25 mouse cellular contexts compared by ENCODE assay signal in the genomic region with DNA sequence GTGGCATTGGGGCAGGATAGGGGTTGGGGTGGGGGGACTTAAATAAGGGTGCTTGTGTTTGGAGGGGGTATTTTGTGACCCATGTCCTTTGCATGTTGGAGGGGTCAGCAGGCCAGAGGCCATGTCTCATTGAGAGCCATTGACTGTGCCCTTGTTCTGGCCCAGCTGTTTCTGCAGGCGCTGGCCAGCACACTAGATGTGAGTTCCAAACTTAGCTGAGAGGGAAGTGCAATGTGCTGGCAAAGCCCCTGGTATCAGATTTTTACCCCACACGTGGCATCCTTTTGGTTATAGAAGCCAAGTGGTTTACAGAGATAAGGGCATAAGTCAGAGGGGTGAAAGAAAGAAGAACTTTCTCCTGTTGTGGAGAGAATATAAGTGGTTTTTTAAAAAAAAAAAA.
DNase-seq lines count a peak whose midpoint lies in the region; ATAC-seq and TF ChIP-seq lines count a peak whose summit lies in the region.
"Had no signal": no experiment of that assay in that cellular context is flagged by ENCODE, and none has a peak within 500 bp of the region (broad histone marks: within the 10 kb centered on the region; RNA-seq: fewer than 3 reads in every experiment).

No protein-coding gene starts in this region.

- no peaks in the 10 kb centered on the region for H3K9me3 ChIP-seq in midbrain, embryonic 11.5 days (ENCODE audit: control insufficient read depth, low read length)
- H3K9me3 ChIP-seq in midbrain, embryonic 16.5 days (replicated peaks; ENCODE audit: control insufficient read depth, low read length, poor library complexity, severe bottlenecking), result no peaks in the 10 kb centered on the region
- H3K9me3 ChIP-seq: embryonic facial prominence, embryonic 15.5 days; heart, embryonic 15.5 days; intestine, embryonic 15.5 days; stomach, embryonic 15.5 days had no signal

- no peaks in the 10 kb centered on the region for H3K79me2 ChIP-seq in myocyte (ENCODE audit: control insufficient read depth, insufficient read depth)

- peaks cover 15% of the 10 kb centered on the region for H3K4me1 ChIP-seq in midbrain, embryonic 11.5 days (ENCODE audit: control insufficient read depth, insufficient read depth, low read length)
- peaks cover 15% of the 10 kb centered on the region for H3K4me1 ChIP-seq in midbrain, embryonic 16.5 days (ENCODE audit: control insufficient read depth, insufficient read depth, low read length)
- H3K4me1 ChIP-seq in lung, adult 2 months (ENCODE audit: control insufficient read depth, insufficient read depth, low read length), result no peaks in the 10 kb centered on the region
- H3K4me1 ChIP-seq: stomach, embryonic 15.5 days had no signal

- H3K4me3 ChIP-seq in midbrain, embryonic 11.5 days (ENCODE audit: low read depth, low read length), result no peak overlapping the region
- no peak overlapping the region for H3K4me3 ChIP-seq in midbrain, embryonic 16.5 days (ENCODE audit: low read depth, low read length)
- no peak overlapping the region for H3K4me3 ChIP-seq in myocyte
- H3K4me3 ChIP-seq in lung, adult 2 months (replicated peaks; ENCODE audit: extremely low read depth, low read depth, low read length), result no peak overlapping the region
- H3K4me3 ChIP-seq: embryonic facial prominence, embryonic 15.5 days; heart, adult 2 months; heart, embryonic 15.5 days; intestine, embryonic 15.5 days; left cerebral cortex, adult 2 months; stomach, embryonic 15.5 days had no signal

- no peaks in the 10 kb centered on the region for H3K27me3 ChIP-seq in midbrain, embryonic 11.5 days (ENCODE audit: control insufficient read depth, insufficient read depth, low read length)
- H3K27me3 ChIP-seq in midbrain, embryonic 16.5 days (ENCODE audit: control insufficient read depth, insufficient read depth, low read depth, low read length), result no peaks in the 10 kb centered on the region
- no peaks in the 10 kb centered on the region for H3K27me3 ChIP-seq in myocyte (ENCODE audit: control insufficient read depth, insufficient read depth, insufficient read length)
- H3K27me3 ChIP-seq: CH12.LX; embryonic facial prominence, embryonic 15.5 days; heart, embryonic 15.5 days; intestine, embryonic 15.5 days; stomach, embryonic 15.5 days had no signal

- 59% methylated on average over 2 of the region's 2 CpGs for WGBS in midbrain, embryonic 11.5 days
- WGBS in midbrain, embryonic 16.5 days, result 67% methylated on average over 2 of the region's 2 CpGs
- WGBS in lung, adult 2 months, result 28% methylated on average over 2 of the region's 2 CpGs

- DNase-seq in heart, adult 11 months, result peak; percentile 85
- no peak for DNase-seq in heart, adult 8-10 months (ENCODE audit: low spot score)
- peak; percentile 65 for DNase-seq in midbrain, embryonic 11.5 days (ENCODE audit: low spot score, missing footprints)
- DNase-seq in c-Kit-positive CD71-negative TER-119-negative erythroid progenitor cells, embryonic 14.5 days (ENCODE audit: low read depth), result peak; percentile 10
- DNase-seq in left cerebral cortex, postnatal 14 days (ENCODE audit: low spot score in 2 of 2), result no peak
- DNase-seq in lung, adult 2 months, result no peak
- DNase-seq: B cell, adult 2 months; cerebellum, adult 9-10 months; kidney, adult 8-10 months; kidney, postnatal 10 days; lung, embryonic 14.5 days; retina, postnatal 1 day; thymus, postnatal 25 days had no signal

- H3K9ac ChIP-seq in midbrain, embryonic 11.5 days (ENCODE audit: low read length), result no peak overlapping the region
- H3K9ac ChIP-seq in midbrain, embryonic 16.5 days (ENCODE audit: low read depth, low read length), result no peak overlapping the region
- H3K9ac ChIP-seq: embryonic facial prominence, embryonic 15.5 days; heart, embryonic 15.5 days; intestine, embryonic 15.5 days; lung, embryonic 14.5 days; stomach, embryonic 15.5 days had no signal

- no peak overlapping the region for H3K27ac ChIP-seq in midbrain, embryonic 11.5 days (ENCODE audit: low read depth, low read length)
- no peak overlapping the region for H3K27ac ChIP-seq in midbrain, embryonic 16.5 days (ENCODE audit: low read length)
- H3K27ac ChIP-seq: embryonic facial prominence, embryonic 15.5 days; heart, adult 2 months; heart, embryonic 15.5 days; intestine, embryonic 15.5 days; left cerebral cortex, adult 2 months; macrophage; stomach, embryonic 15.5 days had no signal

- intact Hi-C loops in left cerebral cortex, postnatal 14 days (cut with DNase I), result no loop called here

- no peak overlapping the region for H3K4me2 ChIP-seq in midbrain, embryonic 11.5 days
- no peak overlapping the region for H3K4me2 ChIP-seq in midbrain, embryonic 16.5 days (ENCODE audit: low read length)
- H3K4me2 ChIP-seq in myocyte (ENCODE audit: low read depth), result peak overlapping the region; percentile 53
- H3K4me2 ChIP-seq: embryonic facial prominence, embryonic 15.5 days; heart, embryonic 15.5 days; intestine, embryonic 15.5 days; lung, embryonic 14.5 days; stomach, embryonic 15.5 days had no signal

- no peaks in the 10 kb centered on the region for H3K36me3 ChIP-seq in midbrain, embryonic 11.5 days (ENCODE audit: control insufficient read depth, insufficient read depth, low read length)
- no peaks in the 10 kb centered on the region for H3K36me3 ChIP-seq in midbrain, embryonic 16.5 days (ENCODE audit: control insufficient read depth, insufficient read depth, low read length)
- H3K36me3 ChIP-seq in myocyte (ENCODE audit: control insufficient read depth, insufficient read depth), result no peaks in the 10 kb centered on the region
- H3K36me3 ChIP-seq: embryonic facial prominence, embryonic 15.5 days; G1E; heart, embryonic 15.5 days; intestine, embryonic 15.5 days; stomach, embryonic 15.5 days had no signal

- TF ChIP-seq POLR2A in myocyte (IDR thresholded peaks at IDR 0.05; ENCODE audit: insufficient read length, low read depth), result no peak
- no peak for TF ChIP-seq POLR2A in lung, adult 2 months (IDR thresholded peaks at IDR 0.05; ENCODE audit: borderline replicate concordance, extremely low read depth, low read depth, low read length)

- TF ChIP-seq CTCF in lung, adult 2 months (IDR thresholded peaks at IDR 0.05; ENCODE audit: insufficient read depth, low read length), result no peak

- H3ac ChIP-seq in myocyte (ENCODE audit: control insufficient read depth, insufficient read length), result no peak overlapping the region

- no peak for ATAC-seq in midbrain, embryonic 11.5 days (ENCODE audit: low FRiP score)
- no peak for ATAC-seq in midbrain, embryonic 16.5 days
- ATAC-seq: forebrain, embryonic 14.5 days; intestine, embryonic 15.5 days had no signal

TF ChIP-seq in myocyte, 11 proteins besides CTCF, POLR2A, EP300 and RAD21:
- TF ChIP-seq POLR2AphosphoS2 (IDR thresholded peaks at IDR 0.05; ENCODE audit: insufficient read length, low read depth) (no peak), CEBPB (IDR thresholded peaks at IDR 0.05; ENCODE audit: insufficient read depth, poor library complexity, severe bottlenecking) (no peak), MYOG (IDR thresholded peaks at IDR 0.05; ENCODE audit: control insufficient read depth in 1 of 3, insufficient read depth in 1 of 3, insufficient read length in 2 of 3, low read depth in 2 of 3) (peak; percentile 47 to 79 (median 69)), MAX (IDR thresholded peaks at IDR 0.05; ENCODE audit: low read depth) (no peak), TCF3 (IDR thresholded peaks at IDR 0.05; ENCODE audit: insufficient read length, low read depth) (no peak), E2F4 (IDR thresholded peaks at IDR 0.05; ENCODE audit: insufficient read depth) (no peak), TCF12 (IDR thresholded peaks at IDR 0.05; ENCODE audit: insufficient read depth, poor library complexity, severe bottlenecking) (peak; percentile 24), MYOD1 (IDR thresholded peaks at IDR 0.05; ENCODE audit: control insufficient read depth in 1 of 3, insufficient read length in 2 of 3, low read depth in 2 of 3) (peak in 2 of 3 experiments; percentile 56 to 84), USF1 (IDR thresholded peaks at IDR 0.05; ENCODE audit: low read depth) (no peak)

Comparison
In these comparisons a context has a peak if more than half of its experiments do, and no peak if none do; other contexts are left out.
1. DNase-seq: peak in heart, adult 11 months (single experiment), midbrain, embryonic 11.5 days (single experiment) and c-Kit-positive CD71-negative TER-119-negative erythroid progenitor cells, embryonic 14.5 days (single experiment); none in heart, adult 8-10 months (single experiment), left cerebral cortex, postnatal 14 days (0 of 2) and lung, adult 2 months (single experiment).